Comparison of ENCODE assay signal across 12 mouse cellular contexts in the genomic region with DNA sequence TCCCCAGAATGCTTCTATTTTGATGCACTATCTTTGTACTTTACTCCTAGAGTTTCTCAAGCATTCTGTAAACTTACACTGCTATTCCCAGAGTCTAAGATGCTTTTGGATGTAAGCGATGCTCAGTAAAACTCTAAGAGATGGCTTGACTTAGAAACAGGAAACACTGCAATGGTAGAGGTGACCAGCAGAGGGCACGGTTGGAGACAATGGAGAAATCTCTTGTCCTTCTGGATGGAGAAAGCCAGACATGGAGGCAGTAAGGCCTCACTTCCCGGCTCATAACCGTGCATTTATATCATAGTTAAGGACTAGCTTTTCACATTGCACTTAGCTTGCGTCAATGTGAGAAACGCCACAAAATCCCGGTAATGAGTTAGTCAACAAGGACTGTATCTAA. TPM values are rescaled to one million over a fixed set of nuclear protein-coding genes. Genes with fewer than 3 reads are reported as not detected.
A peak's percentile ranks its signal among the peaks of the same experiment; 100 is the strongest.
DNase-seq lines count a peak whose midpoint lies in the region; ATAC-seq and TF ChIP-seq lines count a peak whose summit lies in the region.
"Had no signal": no experiment of that assay in that cellular context is flagged by ENCODE, and none has a peak within 500 bp of the region (broad histone marks: within the 10 kb centered on the region; RNA-seq: fewer than 3 reads in every experiment).

No protein-coding gene starts in this region.

- H3K79me2 ChIP-seq in heart, adult 2 months (replicated peaks; ENCODE audit: control insufficient read depth, insufficient read depth, low read length) = no peaks in the 10 kb centered on the region

- TF ChIP-seq CTCF in heart, adult 2 months (IDR thresholded peaks at IDR 0.05) = peak; percentile 66

- no peaks in the 10 kb centered on the region for H3K27me3 ChIP-seq in heart, adult 2 months (ENCODE audit: control insufficient read depth, insufficient read depth, low read length)
- H3K27me3 ChIP-seq: embryonic facial prominence, embryonic 13.5 days; limb, embryonic 15.5 days; neural tube, embryonic 13.5 days had no signal

- DNase-seq in heart, adult 2 months = no peak
- DNase-seq in heart, postnatal 4 days = no peak
- DNase-seq in lung, postnatal 10 days = peak; percentile 35
- no peak for DNase-seq in lung, postnatal 4 days
- peak; percentile 45 for DNase-seq in adipocyte (ENCODE audit: low spot score)
- peak; percentile 22 for DNase-seq in naive thymus-derived CD4-positive, alpha-beta T cell, adult 2 months (ENCODE audit: low read depth)
- DNase-seq in gastrocnemius, postnatal 4 days (ENCODE audit: low spot score in 2 of 2) = no peak
- DNase-seq: thymus, postnatal 25 days had no signal

- ATAC-seq in activated CD4-positive, CD25-positive, alpha-beta regulatory T cell, adult 4 months = no peak

- intact Hi-C loops in heart, adult 2 months (cut with DNase I) = no loop called here

- TF ChIP-seq EP300 in heart, adult 2 months (IDR thresholded peaks at IDR 0.05; ENCODE audit: insufficient read depth, low read depth, low read length) = no peak

- peaks cover 4% of the 10 kb centered on the region; the same call in 1 of the 2 replicates for H3K4me1 ChIP-seq in heart, adult 2 months (ENCODE audit: control insufficient read depth, insufficient read depth, low read length)
- H3K4me1 ChIP-seq: limb, embryonic 15.5 days had no signal

- TF ChIP-seq POLR2A in heart, adult 2 months (IDR thresholded peaks at IDR 0.05; ENCODE audit: insufficient read depth, low read depth, low read length) = no peak

- H3K36me3 ChIP-seq in heart, adult 2 months (ENCODE audit: control insufficient read depth, insufficient read depth, low read length) = peaks cover 7% of the 10 kb centered on the region
- H3K36me3 ChIP-seq: limb, embryonic 15.5 days had no signal

- no peak overlapping the region for H3K27ac ChIP-seq in heart, adult 2 months
- H3K27ac ChIP-seq: embryonic facial prominence, embryonic 13.5 days; limb, embryonic 15.5 days; neural tube, embryonic 13.5 days had no signal

- no peak overlapping the region for H3K4me3 ChIP-seq in heart, adult 2 months
- H3K4me3 ChIP-seq: embryonic facial prominence, embryonic 13.5 days; limb, embryonic 15.5 days; neural tube, embryonic 13.5 days had no signal

- 70% methylated on average over 7 of the region's 7 CpGs for WGBS in heart, adult 2 months

- H3K9ac ChIP-seq in heart, adult 2 months (ENCODE audit: low read depth, low read length) = no peak overlapping the region
- H3K9ac ChIP-seq: embryonic facial prominence, embryonic 13.5 days; limb, embryonic 15.5 days; neural tube, embryonic 13.5 days had no signal

RNA-seq across cellular contexts. Expression of gene Gmpr, which starts 53.3 kb away (rescaled TPM):
- total RNA-seq in heart, adult 2 months (2021) = 100 to 1,000 TPM; 139 to 158 TPM
- polyA plus RNA-seq in heart, adult 2 months (2012; rRNA removed) = 171 and 198 TPM in 2 replicates
- 100 to 1,000 TPM; 161 to 187 TPM for total RNA-seq in heart, postnatal 4 days (2021)
- total RNA-seq in gastrocnemius, postnatal 4 days (2021) = 100 to 1,000 TPM; 164 to 171 TPM
- not detected for polyA plus RNA-seq in activated CD4-positive, CD25-positive, alpha-beta regulatory T cell, adult 4 months (2017; shearing (Covaris generic))

Comparison
In these comparisons a context has a peak if more than half of its experiments do, and no peak if none do; other contexts are left out.
1. DNase-seq: peak in lung, postnatal 10 days (single experiment), adipocyte (single experiment) and naive thymus-derived CD4-positive, alpha-beta T cell, adult 2 months (single experiment); none in heart, adult 2 months (0 of 2), heart, postnatal 4 days (single experiment), lung, postnatal 4 days (0 of 2) and gastrocnemius, postnatal 4 days (0 of 2).